Mouse (Mus musculus) spleen, postnatal 10 days (tissue): ENCODE results near the gene Lbp.

Experiments used
- DNase-seq, 2 experiments: peaks; one replicate each; pipeline ENCODE4 v3.0.0; 2021 to 2022; ENCODE audit warnings: low spot score in 2 of 2

Gene Lbp

GRCm38 (mm10) chr2:158308276-158308675 is 2.0 kb downstream of the Lbp start:
- DNase-seq: no peak

- DNase-seq: no peak
Measured at GRCm38 (mm10) chr2:158313089-158313488, 6.8 kb downstream of the Lbp start.

GRCm38 (mm10) chr2:158316371-158316770 is 10.1 kb downstream of the Lbp start:
- DNase-seq: peak in 1 of 2 experiments; percentile 47

GRCm38 (mm10) chr2:158317026-158317425 is 10.7 kb downstream of the Lbp start:
- DNase-seq: peak in 1 of 2 experiments; percentile 63

- no peak for DNase-seq
Measured at GRCm38 (mm10) chr2:158321596-158321995, 15.3 kb downstream of the Lbp start.

GRCm38 (mm10) chr2:158322845-158323244 is 16.6 kb downstream of the Lbp start:
- DNase-seq: no peak

- no peak for DNase-seq
Measured at GRCm38 (mm10) chr2:158324531-158325190, 18.4 kb downstream of the Lbp start.

GRCm38 (mm10) chr2:158325609-158326008 is 19.3 kb downstream of the Lbp start:
- DNase-seq: no peak

GRCm38 (mm10) chr2:158334356-158334755 is 28.1 kb downstream of the Lbp start:
- DNase-seq: no peak

- DNase-seq: no peak
Measured at GRCm38 (mm10) chr2:158337698-158338097, 31.4 kb downstream of the Lbp start.

GRCm38 (mm10) chr2:158339948-158340564 is 33.8 kb downstream of the Lbp start:
- peak in 1 of 2 experiments; percentile 69 for DNase-seq

- DNase-seq: no peak
Measured at GRCm38 (mm10) chr2:158341324-158341723, 35.0 kb downstream of the Lbp start.

- DNase-seq: no peak
Measured at GRCm38 (mm10) chr2:158343495-158343894, 37.2 kb downstream of the Lbp start.

- DNase-seq: no peak
Measured at GRCm38 (mm10) chr2:158346467-158346866, 40.2 kb downstream of the Lbp start.

- DNase-seq: peak; percentile 39 to 72
Measured at GRCm38 (mm10) chr2:158347868-158348267, 41.6 kb downstream of the Lbp start.

- DNase-seq: no peak
Measured at GRCm38 (mm10) chr2:158352801-158353520, 46.7 kb downstream of the Lbp start.

GRCm38 (mm10) chr2:158354348-158355114 is 48.2 kb downstream of the Lbp start:
- DNase-seq: no peak

GRCm38 (mm10) chr2:158355238-158355637 is 48.9 kb downstream of the Lbp start:
- no peak for DNase-seq

- DNase-seq: no peak
Measured at GRCm38 (mm10) chr2:158356121-158356520, 49.8 kb downstream of the Lbp start.

- no peak for DNase-seq
Measured at GRCm38 (mm10) chr2:158359757-158360620, 53.7 kb downstream of the Lbp start.
